Mouse (Mus musculus): ENCODE results near the gene Dync1li2.

Gene Dync1li2

DNA sequence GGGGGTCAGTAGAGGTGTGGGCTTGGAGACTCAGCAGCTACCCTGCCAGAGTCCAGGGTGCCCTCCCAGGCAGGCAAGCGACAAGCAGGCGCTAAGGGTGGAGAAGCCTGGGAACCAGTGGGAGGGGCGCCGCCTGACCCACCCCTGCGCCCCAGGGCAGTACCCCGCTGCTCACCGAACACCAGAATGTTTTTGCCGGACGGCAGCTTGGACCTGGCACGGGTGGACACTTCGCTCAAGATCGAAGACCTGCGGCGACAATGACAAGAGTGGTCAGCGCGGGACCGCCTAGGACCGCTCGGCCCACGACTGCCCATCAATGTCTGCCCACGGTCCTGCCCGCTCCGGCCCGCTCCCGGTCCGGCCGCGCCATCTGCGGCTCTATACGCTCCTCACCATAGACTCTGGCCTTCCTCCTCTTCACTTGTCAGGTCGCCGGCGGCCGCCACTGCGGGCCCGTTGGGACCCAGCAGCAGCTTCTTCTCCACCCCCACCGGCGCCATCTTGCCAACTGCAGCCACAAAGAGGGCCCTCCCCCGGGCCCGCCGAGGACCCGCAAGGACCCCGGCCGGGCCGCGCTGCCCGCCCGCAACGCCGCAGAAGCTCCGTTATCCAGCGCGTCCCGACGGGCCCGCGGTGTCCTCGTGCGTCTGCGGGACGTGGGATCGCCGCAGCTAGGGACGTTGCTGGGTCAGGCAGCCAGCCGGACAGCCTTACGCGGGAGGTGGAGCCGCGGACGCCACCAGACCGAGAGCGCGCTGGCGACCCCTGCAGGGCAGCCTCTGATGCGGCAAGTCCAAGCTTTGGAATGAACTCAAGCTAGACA is at the start of gene Dync1li2:
TSS of gene Dync1li2 (minus strand) at position 749 of the 826 bp plus-strand sequence.
- DNase-seq (ENCODE audit: low read depth, low spot score): peak; percentile 90

DNA sequence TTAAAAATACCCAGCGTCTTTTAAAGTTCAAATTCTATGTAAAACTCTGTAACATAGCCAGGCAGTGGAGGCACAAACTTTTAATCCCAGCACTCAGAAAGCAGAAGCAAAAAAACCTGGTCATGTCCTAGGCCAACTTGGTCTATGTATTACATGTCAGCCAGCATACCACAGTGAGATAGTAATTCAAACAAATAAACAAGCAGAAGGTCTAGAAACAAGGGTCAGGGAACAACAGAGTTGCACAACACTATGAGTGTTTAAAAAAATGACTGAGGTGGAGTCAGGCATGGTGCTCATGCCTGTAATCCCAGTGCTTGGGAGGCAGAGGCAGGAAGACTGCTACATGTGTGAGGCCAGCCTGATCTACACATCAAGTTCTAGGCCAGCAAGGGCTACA is 36.2 kb upstream of the Dync1li2 start:
- no peak for DNase-seq (ENCODE audit: low read depth, low spot score)

GRCm38 (mm10) chr8:104472465-104472864 is 29.6 kb upstream of the Dync1li2 start:
- DNase-seq (ENCODE audit: low read depth, low spot score): no peak

GRCm38 (mm10) chr8:104467463-104467862 is 24.6 kb upstream of the Dync1li2 start:
- no peak for DNase-seq (ENCODE audit: low read depth, low spot score)

- no peak for DNase-seq (ENCODE audit: low read depth, low spot score)
These were observed 9.3 kb upstream of the Dync1li2 start for GRCm38 (mm10) chr8:104452177-104452576.

- no peak for DNase-seq (ENCODE audit: low read depth, low spot score)
These were observed 5.9 kb upstream of the Dync1li2 start for GRCm38 (mm10) chr8:104448796-104449195.

DNA sequence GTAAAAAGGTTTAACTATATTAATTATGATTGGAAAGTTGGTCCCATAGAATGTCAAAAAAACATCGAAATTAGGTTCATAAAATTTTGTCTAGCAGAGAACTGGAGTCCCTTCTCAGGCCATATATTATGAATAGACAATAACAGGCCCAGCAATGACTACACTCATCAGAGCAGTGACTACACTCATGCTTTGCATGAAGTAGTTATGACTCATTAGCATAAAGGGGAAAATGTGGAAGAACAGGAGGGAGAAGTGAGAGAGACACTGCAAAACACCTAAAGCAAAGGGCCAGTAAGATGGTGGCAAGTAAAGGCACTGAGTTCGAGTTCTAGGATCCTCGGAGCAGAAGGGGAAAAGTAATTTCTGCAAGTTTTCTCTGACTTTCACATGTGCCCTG is 3.2 kb upstream of the Dync1li2 start:
- DNase-seq (ENCODE audit: low read depth, low spot score): no peak

GRCm38 (mm10) chr8:104445248-104445647 is 2.4 kb upstream of the Dync1li2 start:
- no peak for DNase-seq (ENCODE audit: low read depth, low spot score)

DNA sequence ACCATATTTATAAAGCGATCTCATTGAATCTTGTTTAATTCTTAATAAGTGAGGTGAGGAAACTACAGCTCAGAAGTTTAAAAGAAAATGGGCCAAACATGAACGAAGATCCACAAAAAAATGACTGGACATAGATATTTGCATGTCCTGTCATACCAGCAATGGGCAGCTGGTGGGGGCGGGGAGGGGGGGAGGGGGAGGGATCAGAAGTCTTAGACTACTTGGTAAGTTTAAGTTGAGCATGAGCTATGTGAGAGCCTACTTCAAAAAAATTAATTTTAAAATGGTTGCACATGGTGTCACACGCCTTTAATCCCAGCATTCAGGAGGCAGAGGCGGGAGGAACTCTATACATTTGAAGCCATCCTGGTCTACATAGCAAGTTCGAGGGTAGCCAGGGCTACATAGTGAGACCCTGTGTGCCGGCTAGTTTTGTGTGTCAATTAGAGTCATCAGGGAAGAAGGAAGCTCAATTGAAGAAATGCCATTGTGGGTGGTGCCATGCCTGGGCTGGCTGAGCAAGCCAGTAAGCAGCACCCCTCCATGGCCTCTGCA is 355 bp upstream of the Dync1li2 start:
- no peak for DNase-seq (ENCODE audit: low read depth, low spot score)

- no peak for DNase-seq (ENCODE audit: low read depth, low spot score)
These were observed 1.2 kb downstream of the Dync1li2 start for GRCm38 (mm10) chr8:104441613-104442012.

GRCm38 (mm10) chr8:104439461-104439860 is 3.4 kb downstream of the Dync1li2 start:
- DNase-seq (ENCODE audit: low read depth, low spot score): peak; percentile 67

DNA sequence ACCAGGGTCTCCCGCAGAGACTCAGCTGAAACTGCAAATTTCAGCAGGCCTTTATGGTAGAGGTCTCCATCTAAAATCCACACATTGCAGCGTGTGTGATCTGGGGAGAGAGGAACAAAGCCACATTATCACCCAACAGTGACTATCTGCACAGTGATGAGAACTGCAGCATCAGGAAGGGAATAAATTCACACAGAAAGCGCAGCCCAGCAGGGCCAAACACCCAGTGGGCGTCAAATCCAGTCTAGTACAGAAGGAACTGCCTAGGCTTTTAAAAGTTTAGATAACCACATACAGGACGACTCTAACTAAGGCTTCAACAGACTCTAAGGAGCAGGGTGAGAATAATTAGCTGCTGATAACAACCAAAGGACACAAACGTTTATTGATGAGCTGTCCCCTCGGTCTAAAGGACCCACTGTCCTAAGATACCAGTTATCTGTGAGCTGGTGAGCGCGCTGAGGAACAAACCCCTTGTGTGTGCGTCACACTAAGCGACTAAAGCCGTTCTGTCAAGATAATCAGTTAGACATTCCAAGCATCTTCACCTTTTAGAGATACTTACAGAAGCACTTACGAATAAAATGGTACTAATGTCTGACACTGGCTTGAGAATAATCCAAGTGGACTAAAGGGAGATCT is 5.2 kb downstream of the Dync1li2 start:
- DNase-seq (ENCODE audit: low read depth, low spot score): no peak

- no peak for DNase-seq (ENCODE audit: low read depth, low spot score)
These were observed 6.3 kb downstream of the Dync1li2 start for GRCm38 (mm10) chr8:104436591-104436990.

DNA sequence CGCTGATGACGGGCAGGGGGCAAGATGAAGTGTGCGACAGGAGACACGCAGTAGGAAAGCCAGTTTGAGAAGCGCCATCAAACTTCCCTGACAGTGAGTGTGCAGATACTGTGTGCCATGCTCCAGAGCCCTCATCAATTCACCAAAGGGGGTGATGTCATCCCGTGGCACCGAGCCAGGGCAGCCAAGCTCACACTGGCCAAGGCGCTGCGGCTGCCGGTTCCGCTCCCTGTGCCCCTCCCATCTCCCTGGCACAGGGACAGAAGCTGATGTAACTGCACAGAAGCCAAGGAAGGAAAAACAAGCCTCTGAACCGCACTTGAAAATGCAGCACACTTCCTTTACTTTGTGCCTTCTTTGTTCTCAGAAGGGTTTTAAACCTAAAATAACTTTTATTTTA is 6.8 kb downstream of the Dync1li2 start:
- no peak for DNase-seq (ENCODE audit: low read depth, low spot score)

DNA sequence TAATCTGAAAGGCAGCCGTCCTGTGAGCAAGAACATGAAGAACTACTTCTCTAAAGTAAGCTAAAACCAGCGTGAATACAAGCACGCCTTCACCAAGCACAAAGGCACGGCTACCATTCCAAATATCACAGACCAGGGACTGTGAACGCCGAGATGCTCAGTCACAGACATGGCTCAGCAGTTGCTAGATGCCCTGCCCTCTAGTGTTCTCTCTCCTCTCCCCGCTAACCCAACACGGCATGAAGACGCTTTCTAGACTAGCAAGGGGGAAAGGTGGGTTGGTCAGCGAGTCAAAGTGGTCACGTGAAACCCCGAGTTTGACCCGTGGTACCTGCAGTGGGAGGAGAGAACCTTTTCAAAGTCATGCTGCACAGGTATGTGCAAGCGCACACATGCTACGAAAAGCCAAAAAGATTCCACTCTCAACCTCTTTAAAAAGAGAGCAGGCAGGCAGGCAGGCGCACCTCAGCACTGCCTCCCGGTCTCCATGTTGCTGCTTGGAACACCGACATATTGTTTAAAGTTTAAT is 8.0 kb downstream of the Dync1li2 start:
- DNase-seq (ENCODE audit: low read depth, low spot score): peak; percentile 74

GRCm38 (mm10) chr8:104434275-104434674 is 8.6 kb downstream of the Dync1li2 start:
- peak; percentile 65 for DNase-seq (ENCODE audit: low read depth, low spot score)

- peak; percentile 56 for DNase-seq (ENCODE audit: low read depth, low spot score)
These were observed 9.5 kb downstream of the Dync1li2 start for GRCm38 (mm10) chr8:104433191-104433842.

DNA sequence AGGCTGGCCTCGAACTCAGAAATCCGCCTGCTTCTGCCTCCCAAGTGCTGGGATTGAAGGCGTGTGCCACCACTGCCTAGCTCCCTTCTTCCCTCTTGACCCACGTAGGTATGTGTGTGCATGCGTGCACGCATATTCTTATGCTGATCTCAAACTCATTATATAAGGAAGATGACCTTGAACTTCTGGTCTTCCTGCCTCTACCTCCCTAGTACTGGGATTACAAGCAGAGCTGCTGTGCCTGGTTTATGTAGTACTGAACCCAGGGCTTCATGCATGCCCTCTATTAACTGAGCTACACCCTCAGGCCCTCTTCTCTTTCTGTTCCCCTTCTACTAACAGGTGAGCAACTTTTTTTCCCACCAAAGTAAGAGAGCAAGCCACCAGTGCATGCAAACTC is 10.2 kb downstream of the Dync1li2 start:
- DNase-seq (ENCODE audit: low read depth, low spot score): no peak

GRCm38 (mm10) chr8:104430230-104430629 is 12.6 kb downstream of the Dync1li2 start:
- DNase-seq (ENCODE audit: low read depth, low spot score): no peak

GRCm38 (mm10) chr8:104427703-104428102 is 15.1 kb downstream of the Dync1li2 start:
- no peak for DNase-seq (ENCODE audit: low read depth, low spot score)

DNA sequence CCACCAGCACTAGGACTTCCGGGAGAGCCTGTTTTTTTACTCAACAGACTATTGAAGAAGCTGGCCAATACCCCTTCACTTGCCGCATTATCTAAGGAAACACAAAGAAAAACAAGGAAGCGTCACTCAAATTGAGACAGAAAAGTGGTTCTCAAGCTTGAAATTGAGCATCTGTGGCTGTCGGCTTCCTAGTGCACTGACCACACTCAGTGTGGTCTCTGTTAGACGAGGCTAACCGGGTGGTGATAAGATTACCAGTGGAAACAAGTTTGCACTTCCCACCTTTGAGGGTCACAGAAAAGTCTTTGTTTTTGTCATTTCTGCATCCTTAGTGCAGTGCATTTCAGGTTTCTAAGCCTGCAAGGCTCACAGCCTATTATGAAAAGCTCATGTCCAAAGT is 20.5 kb downstream of the Dync1li2 start:
- no peak for DNase-seq (ENCODE audit: low read depth, low spot score)

- DNase-seq (ENCODE audit: low read depth, low spot score): no peak
These were observed 26.8 kb downstream of the Dync1li2 start for GRCm38 (mm10) chr8:104416022-104416421.
